In genomic region chr15:98510438-98511385, GRCm38 (mm10) we compare ENCODE assay signal across 7 mouse cellular contexts. TPM values are rescaled to one million over a fixed set of nuclear protein-coding genes. Genes with fewer than 3 reads are reported as not detected.
A peak's percentile ranks its signal among the peaks of the same experiment; 100 is the strongest.
DNase-seq lines count a peak whose midpoint lies in the region; ATAC-seq lines count a peak whose summit lies in the region.

No protein-coding gene starts in this region.

- peak overlapping the region; percentile 50 for H3K4me2 ChIP-seq in hindbrain, embryonic 13.5 days

- H3K27ac ChIP-seq in hindbrain, embryonic 13.5 days: no peak overlapping the region

- H3K9ac ChIP-seq in hindbrain, embryonic 13.5 days: no peak overlapping the region

- DNase-seq in WW6 (ENCODE audit: low read depth, low spot score): peak; percentile 55
- peak; percentile 88 to 93 for DNase-seq in cerebellum, postnatal 10 days
- DNase-seq in frontal cortex, postnatal 25 days (ENCODE audit: low spot score in 2 of 2): peak; percentile 59 to 64
- DNase-seq in left cerebral cortex, postnatal 14 days (ENCODE audit: low spot score in 2 of 2): peak; percentile 78 to 90
- DNase-seq in right cerebral cortex, postnatal 25 days: peak; percentile 40

- WGBS in hindbrain, embryonic 13.5 days: 29% methylated on average over 25 of the region's 25 CpGs

- peaks cover 9% of the 10 kb centered on the region for H3K4me1 ChIP-seq in hindbrain, embryonic 13.5 days (replicated peaks)

- peaks cover 6% of the 10 kb centered on the region for H3K36me3 ChIP-seq in hindbrain, embryonic 13.5 days

- H3K4me3 ChIP-seq in hindbrain, embryonic 13.5 days: 0 out of 2 replicates have a peak overlapping the region, but pooled peaks have one; percentile 17

- H3K27me3 ChIP-seq in hindbrain, embryonic 13.5 days: no peaks in the 10 kb centered on the region

- peak; percentile 71; the same call in 1 of the 2 replicates for ATAC-seq in hindbrain, embryonic 13.5 days (ENCODE audit: low FRiP score)
- ATAC-seq in megakaryocyte-erythroid progenitor cell, adult 5-6 weeks (replicated peaks; ENCODE audit: low FRiP score, low TSS enrichment, poor library complexity, severe bottlenecking): peak; percentile 72

- intact Hi-C loops in left cerebral cortex, postnatal 14 days (cut with DNase I): no loop called here

- H3K9me3 ChIP-seq in hindbrain, embryonic 13.5 days: no peaks in the 10 kb centered on the region

RNA-seq across cellular contexts. Expression of gene Olfr279, which starts 18.5 kb away (rescaled TPM):
- not detected in 2 replicates for polyA plus RNA-seq in hindbrain, embryonic 13.5 days (2015; fragmentation: Nextera tagmentation; extraction: Ambion mirVana)
- under 1 TPM in 1 of 2 experiments, not detected in 1; 0.11 TPM for total RNA-seq in left cerebral cortex, postnatal 14 days (2021)
- total RNA-seq in megakaryocyte-erythroid progenitor cell, adult 5-6 weeks (2014; fragmentation: Nextera tagmentation): not detected in 2 replicates
- total RNA-seq in megakaryocyte-erythroid progenitor cell, adult 5-6 weeks (2017): not detected in 2 replicates

RNA-seq across cellular contexts. Expression of gene Kansl2, which starts 23.4 kb away (rescaled TPM):
- polyA plus RNA-seq in hindbrain, embryonic 13.5 days (2015; fragmentation: Nextera tagmentation; extraction: Ambion mirVana): 131 and 132 TPM in 2 replicates
- 10 to 100 TPM; 59.5 to 61.0 TPM for total RNA-seq in left cerebral cortex, postnatal 14 days (2021)
- 68.9 and 73.0 TPM in 2 replicates for total RNA-seq in megakaryocyte-erythroid progenitor cell, adult 5-6 weeks (2014; fragmentation: Nextera tagmentation)
- 54.4 and 57.7 TPM in 2 replicates for total RNA-seq in megakaryocyte-erythroid progenitor cell, adult 5-6 weeks (2017)

RNA-seq across cellular contexts. Expression of gene Lalba, which starts 28.2 kb away (rescaled TPM):
- not detected in 2 replicates for polyA plus RNA-seq in hindbrain, embryonic 13.5 days (2015; fragmentation: Nextera tagmentation; extraction: Ambion mirVana)
- not detected for total RNA-seq in left cerebral cortex, postnatal 14 days (2021)
- not detected in 2 replicates for total RNA-seq in megakaryocyte-erythroid progenitor cell, adult 5-6 weeks (2014; fragmentation: Nextera tagmentation)
- not detected in 2 replicates for total RNA-seq in megakaryocyte-erythroid progenitor cell, adult 5-6 weeks (2017)

RNA-seq across cellular contexts. Expression of gene OR5BS1P, which starts 41.0 kb away (rescaled TPM):
- not detected in 2 replicates for polyA plus RNA-seq in hindbrain, embryonic 13.5 days (2015; fragmentation: Nextera tagmentation; extraction: Ambion mirVana)
- total RNA-seq in left cerebral cortex, postnatal 14 days (2021): not detected
- not detected in 2 replicates for total RNA-seq in megakaryocyte-erythroid progenitor cell, adult 5-6 weeks (2014; fragmentation: Nextera tagmentation)
- total RNA-seq in megakaryocyte-erythroid progenitor cell, adult 5-6 weeks (2017): not detected in 2 replicates

RNA-seq across cellular contexts. Expression of gene Olfr281, which starts 58.3 kb away (rescaled TPM):
- polyA plus RNA-seq in hindbrain, embryonic 13.5 days (2015; fragmentation: Nextera tagmentation; extraction: Ambion mirVana): not detected in 2 replicates
- not detected for total RNA-seq in left cerebral cortex, postnatal 14 days (2021)
- not detected in 2 replicates for total RNA-seq in megakaryocyte-erythroid progenitor cell, adult 5-6 weeks (2014; fragmentation: Nextera tagmentation)
- not detected in 2 replicates for total RNA-seq in megakaryocyte-erythroid progenitor cell, adult 5-6 weeks (2017)

Comparison
In these comparisons a context has a peak if more than half of its experiments do, and no peak if none do; other contexts are left out.
1. DNase-seq: peak in every context shown above with its lines; median percentile 90 in cerebellum, postnatal 10 days; 84 in left cerebral cortex, postnatal 14 days; 62 in frontal cortex, postnatal 25 days; 55 in WW6; 40 in right cerebral cortex, postnatal 25 days.